Mouse (Mus musculus): Measurements from ENCODE around the gene Fam98a.

Gene Fam98a

GRCm38 (mm10) chr17:75522347-75523065 is 29.2 kb downstream of the Fam98a start:
- no peak for DNase-seq (ENCODE audit: low spot score in 2 of 2)

GRCm38 (mm10) chr17:75521236-75521842 is 30.4 kb downstream of the Fam98a start:
- DNase-seq (ENCODE audit: low spot score in 2 of 2): no peak

GRCm38 (mm10) chr17:75519239-75519900 is 32.4 kb downstream of the Fam98a start:
- DNase-seq (ENCODE audit: low spot score in 2 of 2): no peak

GRCm38 (mm10) chr17:75518181-75518901 is 33.4 kb downstream of the Fam98a start:
- no peak for DNase-seq (ENCODE audit: low spot score in 2 of 2)

- no peak for DNase-seq (ENCODE audit: low spot score in 2 of 2)
Observed at GRCm38 (mm10) chr17:75516591-75516990, 35.2 kb downstream of the Fam98a start.

GRCm38 (mm10) chr17:75509257-75509656 is 42.5 kb downstream of the Fam98a start:
- no peak for DNase-seq (ENCODE audit: low spot score in 2 of 2)

- no peak for DNase-seq (ENCODE audit: low spot score in 2 of 2)
Observed at GRCm38 (mm10) chr17:75506708-75507641, 44.8 kb downstream of the Fam98a start.

- no peak for DNase-seq (ENCODE audit: low spot score in 2 of 2)
Observed at GRCm38 (mm10) chr17:75506097-75506675, 45.6 kb downstream of the Fam98a start.

GRCm38 (mm10) chr17:75505053-75505452 is 46.7 kb downstream of the Fam98a start:
- no peak for DNase-seq (ENCODE audit: low spot score in 2 of 2)

- no peak for DNase-seq (ENCODE audit: low spot score in 2 of 2)
Observed at GRCm38 (mm10) chr17:75503031-75503430, 48.7 kb downstream of the Fam98a start.

- DNase-seq (ENCODE audit: low spot score in 2 of 2): no peak
Observed at GRCm38 (mm10) chr17:75498241-75498651, 53.5 kb downstream of the Fam98a start.

GRCm38 (mm10) chr17:75495213-75495612 is 56.5 kb downstream of the Fam98a start:
- DNase-seq (ENCODE audit: low spot score in 2 of 2): no peak
